Mouse (Mus musculus) olfactory bulb, adult 2 months (tissue): ENCODE data around the gene Spata1.

Source experiments
- CTCF ChIP-seq: fragments of 200-500 bp; IDR thresholded peaks from 2 replicates; pipeline ENCODE4 v1.5.1; 2012; ENCODE audit warnings: low read depth, mild to moderate bottlenecking, low read length, moderate library complexity; ENCODE audit not compliant: insufficient read depth
- POLR2A ChIP-seq: fragments of 200-500 bp; IDR thresholded peaks from 2 replicates; pipeline ENCODE4 v1.6.1; 2012; ENCODE audit warnings: mild to moderate bottlenecking, low read depth, low read length, moderate library complexity; ENCODE audit not compliant: insufficient read depth

- TF ChIP-seq POLR2A (no peak), CTCF (no peak)
Observed at GRCm38 (mm10) chr3:146418901-146419300, 80.7 kb downstream of the Spata1 start.
